Mouse (Mus musculus): ENCODE results near the gene Foxr1. TPM values are rescaled to one million over a fixed set of nuclear protein-coding genes. Genes with fewer than 3 reads are reported as not detected.

Gene Foxr1
- total RNA-seq (2023), result not detected

DNA sequence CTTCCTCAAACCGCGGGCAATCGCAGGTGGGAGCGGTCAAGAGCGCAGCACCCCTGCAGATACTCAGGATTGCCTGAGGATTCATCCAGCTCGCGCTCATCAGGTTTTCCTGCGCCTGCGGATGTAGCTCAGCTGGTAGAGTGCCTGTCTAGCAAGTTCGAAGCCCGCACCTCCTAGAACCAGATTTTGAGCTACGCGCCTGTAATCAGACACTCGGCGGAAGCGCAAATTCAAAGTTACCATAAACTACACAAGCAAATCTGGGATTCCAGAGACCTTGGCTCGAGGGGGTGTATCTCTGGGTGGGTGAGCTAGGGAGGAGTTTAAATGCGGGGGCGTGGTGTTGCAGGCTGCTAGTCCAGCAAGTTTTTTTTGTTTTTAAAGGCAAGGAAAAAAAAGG is at the start of gene Foxr1:
Gene Foxr1 (minus strand): TSS at position 176 of the 400 bp plus-strand sequence.

DNA sequence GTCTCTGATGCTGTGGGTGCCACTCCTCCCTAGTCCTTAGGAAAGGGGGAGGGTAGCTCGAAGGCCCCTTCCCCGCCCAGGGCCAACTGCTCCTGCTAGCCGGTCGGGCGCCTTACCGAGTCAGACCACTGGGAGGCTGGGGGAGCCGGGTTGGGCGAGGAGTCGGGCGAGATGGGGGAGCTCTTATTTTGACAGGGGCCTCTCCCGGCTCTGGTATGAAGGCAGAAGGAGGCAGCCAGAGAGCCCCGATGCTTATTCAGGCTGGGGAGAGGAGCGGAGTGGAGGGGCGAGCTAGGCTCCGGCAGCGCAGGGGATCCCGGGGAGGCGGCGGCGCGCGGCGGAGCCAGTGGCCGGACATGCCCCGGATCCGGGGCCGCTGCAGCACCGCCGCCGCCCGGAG is 41.6 kb upstream of the Foxr1 start, which contains the start of gene Bcl9l:
Gene Bcl9l (plus strand): TSS at position 274 of the 400 bp plus-strand sequence.

DNA sequence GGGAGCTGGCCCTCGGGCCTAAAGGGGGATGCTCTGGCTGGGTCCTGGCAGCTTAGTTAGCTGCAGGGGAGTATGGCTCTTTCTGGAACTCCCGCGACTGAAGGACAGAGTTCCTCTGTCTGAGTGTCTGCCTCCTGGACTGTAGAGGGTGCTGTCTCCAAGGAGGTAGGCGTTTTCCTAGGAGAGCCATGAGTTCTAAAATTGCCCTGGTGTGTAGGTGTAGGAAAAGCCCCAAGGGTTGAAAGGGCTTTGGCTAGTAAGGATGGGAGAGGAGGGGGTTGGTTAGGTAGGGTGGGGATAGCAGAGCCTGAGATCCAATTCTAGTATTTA is 13.9 kb upstream of the Foxr1 start, which contains the start of gene Upk2:
Gene Upk2 (minus strand): TSS at position 86 of the 330 bp plus-strand sequence.

DNA sequence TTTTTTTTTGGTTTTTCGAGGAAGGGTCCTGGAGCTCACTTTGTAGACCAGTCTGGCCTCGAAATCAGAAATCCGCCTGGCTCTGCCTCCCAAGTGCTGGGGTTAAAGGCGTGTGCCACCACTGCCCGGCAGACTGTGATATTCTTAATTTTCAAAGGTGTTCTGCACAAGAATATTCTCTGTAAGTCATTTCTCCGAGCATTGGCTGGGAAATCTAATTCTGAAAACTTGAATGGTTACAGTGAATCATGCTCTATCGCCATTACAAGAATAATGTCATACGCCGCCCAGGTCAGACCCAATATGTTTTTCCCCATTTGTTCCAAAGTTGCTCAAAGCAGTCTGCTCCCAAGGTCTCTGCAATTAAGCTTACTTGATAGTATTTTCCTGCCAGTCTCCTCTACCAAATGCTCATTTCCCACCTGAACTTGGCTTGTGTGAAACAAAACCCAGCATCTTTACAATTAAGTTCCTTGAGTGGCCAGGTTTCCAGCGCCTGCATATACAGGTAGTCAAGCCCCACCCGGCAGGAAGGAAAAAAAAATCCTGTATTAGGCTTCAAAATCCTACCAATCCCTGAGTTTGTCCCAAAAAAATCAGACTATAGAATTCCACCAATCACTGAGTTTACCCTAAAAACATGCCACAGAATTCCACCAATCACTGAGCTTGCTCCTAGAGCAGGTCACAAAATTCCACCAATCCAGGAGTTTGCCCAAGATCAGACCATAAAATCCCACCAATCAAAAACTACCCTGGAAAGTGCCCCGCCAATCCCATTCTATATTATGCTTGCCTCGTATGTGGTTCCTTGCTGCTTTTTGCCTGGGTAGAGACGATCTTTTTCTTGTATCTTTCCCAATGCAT is 22.2 kb downstream of the Foxr1 start, which contains the start of gene Ccdc84:
Gene Ccdc84 (minus strand): TSS at position 51 of the 867 bp plus-strand sequence.

DNA sequence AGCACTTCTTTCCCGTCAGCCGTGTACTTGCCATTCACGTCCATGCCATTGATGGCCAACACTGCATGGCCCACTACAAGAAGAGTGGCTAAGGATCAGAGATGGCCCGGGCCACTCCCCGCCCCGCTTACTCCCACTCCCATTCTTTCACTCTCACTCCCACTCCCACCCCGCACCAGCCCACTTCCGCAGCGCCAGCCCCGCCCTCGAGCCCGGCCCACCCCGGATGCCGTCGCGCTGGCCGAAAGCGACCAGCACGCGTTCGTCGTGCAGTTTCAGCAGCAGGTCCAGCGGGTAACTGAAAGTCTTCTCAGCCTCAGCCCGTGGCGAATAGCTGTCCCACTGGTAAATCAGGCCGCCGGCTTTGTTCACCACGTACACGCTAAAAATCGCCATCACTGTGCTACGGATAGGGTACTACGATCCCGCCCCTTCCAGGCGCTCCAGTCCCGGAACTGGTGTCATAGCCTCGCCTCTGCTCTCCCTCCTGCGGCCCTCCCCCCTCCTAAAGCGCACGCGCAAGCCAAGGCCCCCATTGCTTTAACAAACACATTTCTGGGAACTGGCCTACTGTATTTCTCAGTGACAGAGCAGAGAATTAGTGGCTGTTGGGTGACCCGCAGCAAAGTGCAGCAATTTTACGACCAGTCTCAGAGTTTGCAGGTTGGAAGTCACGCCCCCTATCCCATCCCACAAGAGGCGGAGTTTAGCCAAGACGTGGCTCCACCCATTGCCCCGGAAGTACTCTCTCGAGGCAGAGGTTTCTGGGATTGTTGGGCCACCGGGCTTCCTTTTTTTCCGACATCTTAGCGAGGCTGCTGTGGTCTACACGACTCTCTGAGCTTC is 33.8 kb downstream of the Foxr1 start, which contains the start of the genes Rps25 and Trappc4:
Gene Rps25 (plus strand): TSS at position 234 of the 846 bp plus-strand sequence.
Gene Trappc4 (minus strand): TSS at position 695 of the 846 bp plus-strand sequence.

DNA sequence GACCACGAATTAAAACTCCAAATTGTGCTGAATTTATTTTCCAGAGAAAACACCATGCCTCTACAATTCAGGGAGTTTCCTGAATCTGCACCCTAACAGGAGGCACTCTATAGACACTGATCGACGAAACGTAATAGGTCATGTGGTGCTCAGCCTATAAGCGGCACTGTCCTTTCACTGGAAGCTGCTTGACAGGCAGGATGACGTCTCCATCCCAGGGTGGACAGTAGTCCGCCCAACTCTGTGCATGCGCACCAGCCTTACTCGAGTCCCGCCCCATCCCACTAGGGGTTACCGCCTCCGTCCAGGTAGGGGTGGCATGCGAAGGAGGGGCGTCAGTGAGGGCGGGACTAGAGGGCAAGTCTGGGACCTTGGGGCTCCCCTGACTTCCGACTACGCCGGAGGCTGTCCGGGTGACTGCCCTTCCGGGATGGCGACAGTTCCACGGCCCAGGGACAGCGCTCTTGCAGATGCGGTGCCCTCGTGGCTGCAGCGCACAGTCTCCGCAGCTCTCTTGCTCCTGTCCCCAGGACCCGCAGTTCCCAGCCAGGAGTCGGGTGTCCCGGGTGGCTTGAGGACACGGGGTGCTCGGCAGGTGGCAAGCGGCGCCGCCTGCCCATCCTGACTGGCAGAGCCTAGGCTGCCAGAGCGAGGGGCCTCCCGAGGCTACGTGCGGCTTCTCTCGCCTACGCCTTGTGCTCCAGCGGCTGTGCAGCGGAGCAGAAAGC is 44.1 kb downstream of the Foxr1 start, which contains the start of gene Slc37a4:
Gene Slc37a4 (plus strand): TSS at position 169 of the 728 bp plus-strand sequence.

Other genes with a start within 250 kb of the Foxr1 start
- 153 TPM for gene Cbl, start 207.1 kb downstream of the Foxr1 start, total RNA-seq (2023)
- gene Ccdc153, start 200.5 kb downstream of the Foxr1 start, total RNA-seq (2023), result not detected
- gene Pdzd3, start 189.7 kb downstream of the Foxr1 start, total RNA-seq (2023), result not detected
- gene Nlrx1, start 172.5 kb downstream of the Foxr1 start, total RNA-seq (2023), result 7.1 TPM
- gene Abcg4, start 152.5 kb downstream of the Foxr1 start, total RNA-seq (2023), result 0.35 TPM
- 47.4 TPM for gene Hinfp, start 135.5 kb downstream of the Foxr1 start, total RNA-seq (2023)
- 23.0 TPM for gene C2cd2l, start 120.9 kb downstream of the Foxr1 start, total RNA-seq (2023)
- gene Dpagt1, start 115.1 kb downstream of the Foxr1 start, total RNA-seq (2023), result 5.8 TPM
- gene H2afx, start 106.4 kb downstream of the Foxr1 start, total RNA-seq (2023), result 35.0 TPM
- 18.1 TPM for gene Hmbs, start 96.9 kb downstream of the Foxr1 start, total RNA-seq (2023)
- gene Vps11, start 79.5 kb downstream of the Foxr1 start, total RNA-seq (2023), result 55.9 TPM
- gene Hyou1, start 61.6 kb downstream of the Foxr1 start, total RNA-seq (2023), result 65.5 TPM
- gene Slc37a4, start 44.3 kb downstream of the Foxr1 start, total RNA-seq (2023), result 13.5 TPM
- 2,729 TPM for gene Rps25, start 34.0 kb downstream of the Foxr1 start, total RNA-seq (2023)
- gene Trappc4, start 33.5 kb downstream of the Foxr1 start, total RNA-seq (2023), result 52.8 TPM
- 35.9 TPM for gene Ccdc84, start 22.6 kb downstream of the Foxr1 start, total RNA-seq (2023)
- not detected for gene Upk2, start 13.8 kb upstream of the Foxr1 start, total RNA-seq (2023)
- 159 TPM for gene Bcl9l, start 41.7 kb upstream of the Foxr1 start, total RNA-seq (2023)
- gene Cxcr5, start 120.7 kb upstream of the Foxr1 start, total RNA-seq (2023), result 26.2 TPM
- 258 TPM for gene Ddx6, start 163.8 kb upstream of the Foxr1 start, total RNA-seq (2023)
- not detected for gene Treh, start 232.1 kb upstream of the Foxr1 start, total RNA-seq (2023)

All from CD4-positive naive resting alpha-beta T cell, adult 76 days (primary cell).